Mouse (Mus musculus): ENCODE results near the gene Gm37240.
"Not testable (repeated sequence)": the region's sequence is repeated elsewhere in the genome, so short reads cannot be mapped to it uniquely, and the experiment has no call there.

Gm37240 gene

DNA sequence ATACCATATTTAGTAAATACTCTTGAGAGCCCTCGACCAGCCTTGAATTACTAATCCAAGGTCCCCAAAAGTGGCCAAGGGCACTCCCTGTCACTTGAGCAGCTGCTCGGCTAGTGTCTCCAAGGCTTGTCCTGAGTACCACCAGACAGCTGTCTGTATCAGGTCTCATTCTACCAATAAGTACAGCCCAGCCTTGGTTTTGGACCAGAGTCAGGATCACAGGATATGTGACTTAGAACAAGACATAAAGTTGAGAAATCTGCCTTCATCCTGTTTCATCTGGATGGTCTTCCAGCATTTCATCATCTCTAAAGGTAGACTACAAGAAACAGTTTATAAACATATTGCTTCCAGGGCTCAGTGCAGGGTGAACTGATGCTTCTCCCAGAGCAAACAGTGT, 253.6 kb downstream of the Gm37240 start:
- DNase-seq = no peak

DNA sequence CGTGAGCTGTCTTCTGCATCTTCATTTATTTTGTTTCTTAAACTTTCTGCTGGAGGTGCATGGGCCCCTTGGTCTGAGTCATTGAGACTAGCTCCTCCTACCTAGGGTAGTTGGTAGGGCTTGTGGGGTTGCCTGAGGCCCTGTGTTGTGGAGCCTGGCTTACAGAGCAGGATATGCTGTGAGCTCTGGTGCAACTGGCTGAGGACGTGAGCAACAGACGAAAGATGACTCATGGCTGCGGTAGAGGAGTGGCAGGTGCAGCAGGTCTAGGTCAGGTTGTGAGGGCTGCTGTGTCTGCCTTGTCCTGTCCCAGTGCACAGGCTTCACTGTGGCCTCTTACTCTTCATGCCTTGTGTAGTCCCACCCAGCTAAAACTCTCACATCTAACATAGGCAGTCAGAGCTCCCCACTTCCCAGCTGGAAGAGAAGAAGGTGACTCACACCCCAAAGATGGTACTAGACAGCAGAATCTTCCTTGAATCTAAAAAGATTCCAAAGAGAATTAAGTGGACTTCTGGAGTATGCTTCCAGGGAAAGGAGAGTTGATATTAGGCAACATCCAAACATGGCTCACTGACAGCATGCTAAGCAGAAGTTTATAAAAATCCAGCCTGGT, 257.3 kb downstream of the Gm37240 start:
- DNase-seq = no peak

GRCm38 (mm10) chr3:85619751-85620150, 267.6 kb downstream of the Gm37240 start:
- no peak for DNase-seq

DNA sequence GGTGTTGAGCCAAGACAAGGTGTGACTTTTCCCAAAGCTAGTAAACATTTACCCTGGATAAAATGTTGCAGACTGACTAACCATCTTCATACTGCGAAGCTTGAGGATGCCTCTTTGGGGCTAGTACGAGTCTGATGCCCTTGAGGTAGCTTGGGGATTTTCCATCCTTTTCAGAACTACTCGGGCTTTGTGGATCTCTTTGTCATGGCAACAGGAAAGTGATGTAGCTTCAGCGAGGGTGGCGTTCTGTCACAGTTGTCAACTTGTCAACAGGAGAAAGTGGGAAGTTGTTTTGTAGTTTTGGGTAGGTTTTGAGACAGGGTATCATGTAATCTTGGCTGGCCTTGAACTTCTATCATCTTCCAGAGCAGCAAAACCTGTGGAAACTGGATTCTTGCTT, 268.0 kb downstream of the Gm37240 start:
- no peak for DNase-seq

DNA sequence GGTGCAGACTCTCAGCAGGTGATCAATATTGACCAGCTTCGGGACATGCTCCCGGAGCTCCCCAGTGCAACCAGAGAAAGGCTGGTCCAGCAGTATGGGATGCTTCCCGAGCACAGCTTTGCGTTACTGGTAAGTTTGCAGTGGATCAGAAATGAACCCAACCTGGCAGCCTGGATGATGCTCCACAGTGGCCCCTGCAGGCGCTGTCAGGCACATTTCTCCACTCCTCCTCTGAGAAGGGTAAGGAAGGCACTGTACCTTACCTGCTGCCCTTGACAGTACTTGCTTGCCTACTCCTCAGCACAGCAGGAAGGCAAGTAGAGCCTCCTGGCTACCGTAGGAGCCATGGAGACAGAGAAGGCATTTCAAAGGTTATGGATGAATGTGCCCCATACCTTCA, 268.4 kb downstream of the Gm37240 start:
- no peak for DNase-seq

DNA sequence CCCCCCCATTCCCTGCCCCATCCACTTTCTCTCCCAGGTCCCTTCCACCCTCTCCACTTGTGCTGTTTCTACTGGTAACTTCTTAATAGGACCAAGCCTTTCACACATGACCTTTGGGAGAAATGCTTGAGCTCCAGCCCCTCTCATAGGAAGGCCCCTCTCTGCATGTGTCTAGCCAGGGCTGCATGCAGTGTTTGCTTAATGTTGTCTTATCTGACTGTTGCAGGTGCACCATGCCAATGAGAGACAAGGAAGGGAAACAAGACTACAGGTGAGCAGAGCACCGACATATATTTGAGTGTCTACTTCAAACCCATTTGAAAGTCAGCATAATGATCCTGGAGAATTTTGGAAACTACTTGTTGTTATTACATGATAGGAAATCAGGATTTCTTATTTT, 270.9 kb downstream of the Gm37240 start:
- DNase-seq = no peak

DNA sequence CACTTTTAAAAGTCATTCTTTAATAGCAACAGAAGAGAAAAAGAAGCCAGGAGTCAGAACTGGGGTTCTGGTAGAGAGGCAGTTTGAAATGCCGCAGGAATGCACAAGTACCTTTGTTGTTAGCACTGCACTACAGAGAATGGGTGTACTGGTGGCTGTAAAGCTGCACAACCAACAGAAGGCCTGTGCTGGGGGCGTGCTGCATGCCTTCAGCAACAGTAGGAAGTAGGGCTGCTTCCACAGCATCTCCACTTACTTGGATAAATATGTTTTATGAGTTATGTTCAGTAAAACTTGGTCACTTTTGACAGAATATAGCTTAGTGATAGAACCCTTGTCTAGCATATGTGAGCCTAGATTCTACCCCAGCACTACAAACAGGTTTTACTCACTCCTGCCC, 279.6 kb downstream of the Gm37240 start:
- no peak for DNase-seq

- DNase-seq = no peak
Observed at GRCm38 (mm10) chr3:85606912-85607311, 280.4 kb downstream of the Gm37240 start.

- no peak for DNase-seq
Observed at GRCm38 (mm10) chr3:85603811-85604210, 283.5 kb downstream of the Gm37240 start.

- DNase-seq = no peak
Observed at GRCm38 (mm10) chr3:85601841-85602305, 285.4 kb downstream of the Gm37240 start.

DNA sequence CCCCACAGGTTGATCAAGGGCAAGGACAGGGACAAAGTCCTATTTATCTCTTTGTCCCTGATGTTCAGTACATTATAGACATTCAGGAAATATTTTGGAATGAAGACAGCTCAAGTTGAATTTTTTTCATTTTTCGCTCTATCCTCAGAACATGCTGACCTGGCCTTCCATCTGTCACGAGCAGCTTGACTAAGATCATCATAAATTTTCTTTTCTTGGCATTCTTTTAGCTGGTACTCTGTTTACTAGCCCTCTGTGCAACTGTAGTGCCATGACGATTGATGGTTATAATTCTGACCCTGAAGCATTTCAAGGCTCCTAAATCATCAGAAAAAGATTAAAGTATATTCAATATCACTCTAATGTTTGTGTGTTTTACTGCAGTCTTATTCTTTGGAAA, 287.8 kb downstream of the Gm37240 start:
- no peak for DNase-seq

- no peak for DNase-seq
Observed at GRCm38 (mm10) chr3:85594452-85594851, 292.9 kb downstream of the Gm37240 start.

DNA sequence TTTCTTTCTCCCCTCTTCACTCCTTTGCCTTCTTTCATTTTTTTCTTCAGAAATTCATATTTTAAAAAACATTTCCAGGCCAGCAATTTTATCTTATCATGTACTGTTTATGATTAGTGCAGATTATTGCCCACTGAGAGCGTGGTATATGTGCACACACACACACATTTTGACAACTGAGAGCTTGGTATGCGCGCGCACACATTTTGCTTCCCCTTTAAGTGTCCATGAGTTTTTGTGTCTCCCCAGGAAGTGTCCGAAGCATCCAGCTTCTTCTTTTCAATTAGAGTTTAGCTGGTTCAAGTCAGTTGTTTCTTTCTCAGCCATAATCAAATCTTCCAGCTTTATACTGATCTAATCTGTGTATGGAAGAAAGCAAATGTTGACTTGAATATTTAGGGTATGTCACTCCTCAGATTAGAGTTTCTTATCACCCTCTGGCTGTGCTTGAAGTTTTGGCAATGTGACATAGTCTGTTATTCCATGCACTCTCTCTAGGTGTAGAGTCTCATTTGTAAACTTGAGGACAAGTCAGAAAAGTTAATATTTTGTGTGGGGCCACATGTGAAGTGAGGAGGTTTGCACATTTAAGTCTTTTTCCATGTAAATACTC, 294.6 kb downstream of the Gm37240 start:
- DNase-seq = no peak

DNA sequence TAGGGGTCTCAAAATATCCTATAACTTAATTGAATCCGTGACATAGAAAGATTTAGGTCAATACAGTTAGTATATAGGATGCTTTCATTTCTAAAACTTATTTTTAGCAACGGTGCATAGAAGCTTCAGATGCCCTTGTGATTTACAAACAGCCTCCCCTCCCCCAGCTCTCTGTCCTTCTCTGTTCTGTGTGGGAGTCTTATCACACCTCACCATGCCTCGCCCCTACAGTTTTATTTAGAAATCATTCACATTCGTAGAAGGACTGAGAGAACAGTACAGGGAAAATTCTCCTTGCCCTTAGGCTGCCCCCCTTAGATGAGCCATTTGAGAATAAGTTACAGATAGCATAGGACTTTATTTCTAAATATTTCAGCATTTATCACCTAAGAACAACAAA, 295.3 kb downstream of the Gm37240 start:
- no peak for DNase-seq

DNA sequence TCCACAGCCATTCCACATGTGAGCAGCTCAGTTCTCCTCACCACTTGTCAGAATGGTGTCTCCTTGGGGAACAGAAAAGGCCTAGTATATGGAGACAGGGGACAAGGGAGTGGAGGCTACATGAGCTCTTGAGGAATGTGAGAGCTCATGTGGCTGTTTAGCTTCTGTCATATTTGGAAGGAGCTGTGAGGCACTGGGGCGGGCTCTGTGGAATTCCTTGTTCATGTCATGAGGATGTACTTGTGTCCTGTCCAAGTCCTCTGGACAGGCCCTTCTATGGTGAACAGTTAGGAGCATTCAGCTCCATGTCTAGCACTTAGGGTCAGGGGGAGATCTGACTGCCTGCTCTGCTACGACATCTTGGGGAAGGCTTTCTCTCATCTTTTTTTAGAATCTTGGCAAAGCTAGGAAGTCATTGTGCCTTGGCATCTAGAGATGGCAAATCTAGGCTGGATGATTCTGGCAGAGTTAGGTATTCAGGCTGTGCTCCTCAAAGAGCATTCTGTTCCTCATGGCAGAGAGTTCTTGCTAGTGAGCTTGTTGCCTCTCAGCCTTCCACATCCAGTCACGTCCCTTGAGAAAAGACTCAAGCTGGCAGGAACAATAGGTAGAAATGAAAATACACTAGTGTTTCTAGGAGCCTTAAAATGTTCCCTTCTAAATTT, 297.1 kb downstream of the Gm37240 start:
- DNase-seq = no peak

GRCm38 (mm10) chr3:85588701-85589100, 298.6 kb downstream of the Gm37240 start:
- DNase-seq = no peak

GRCm38 (mm10) chr3:85584966-85585365, 302.4 kb downstream of the Gm37240 start:
- DNase-seq = no peak

DNA sequence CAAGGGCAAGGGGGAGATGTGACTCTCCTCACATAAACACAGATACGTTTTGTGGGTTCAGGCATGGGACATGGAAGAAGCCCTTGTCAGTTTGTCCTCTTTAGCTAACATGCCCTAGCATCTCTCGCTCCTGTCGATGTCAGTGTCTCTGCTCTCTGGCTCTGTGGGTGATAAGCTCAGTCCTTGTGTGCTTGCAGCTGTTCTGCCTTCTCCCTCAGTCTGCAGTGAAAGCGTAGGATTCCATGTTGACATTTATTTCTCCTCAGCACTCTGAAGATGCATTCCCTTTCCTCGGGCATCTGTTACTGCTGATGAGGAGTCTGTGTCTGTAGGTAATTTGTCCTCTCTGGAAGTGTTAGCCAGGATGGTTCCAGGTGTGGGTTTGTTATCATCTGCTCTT, 304.1 kb downstream of the Gm37240 start:
- no peak for DNase-seq

DNA sequence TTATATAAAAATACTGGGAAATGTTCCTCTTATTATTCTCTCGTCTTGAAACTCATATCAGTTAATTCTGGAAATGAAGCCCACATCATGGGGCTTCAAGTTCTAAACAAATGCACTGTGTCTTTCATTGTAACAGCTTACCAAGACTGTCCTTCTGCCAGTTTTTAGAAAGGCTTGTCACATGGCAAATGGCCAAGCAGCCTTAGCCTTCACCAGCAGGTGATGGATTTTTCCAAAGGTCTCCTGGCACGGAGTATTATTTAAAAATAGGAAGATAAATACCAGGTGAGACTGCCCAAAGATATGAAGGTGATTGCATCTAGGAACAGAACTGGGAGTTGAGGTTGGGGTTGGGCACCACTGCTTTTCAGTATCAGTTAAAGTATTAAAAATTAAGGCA, 304.6 kb downstream of the Gm37240 start:
- no peak for DNase-seq

DNA sequence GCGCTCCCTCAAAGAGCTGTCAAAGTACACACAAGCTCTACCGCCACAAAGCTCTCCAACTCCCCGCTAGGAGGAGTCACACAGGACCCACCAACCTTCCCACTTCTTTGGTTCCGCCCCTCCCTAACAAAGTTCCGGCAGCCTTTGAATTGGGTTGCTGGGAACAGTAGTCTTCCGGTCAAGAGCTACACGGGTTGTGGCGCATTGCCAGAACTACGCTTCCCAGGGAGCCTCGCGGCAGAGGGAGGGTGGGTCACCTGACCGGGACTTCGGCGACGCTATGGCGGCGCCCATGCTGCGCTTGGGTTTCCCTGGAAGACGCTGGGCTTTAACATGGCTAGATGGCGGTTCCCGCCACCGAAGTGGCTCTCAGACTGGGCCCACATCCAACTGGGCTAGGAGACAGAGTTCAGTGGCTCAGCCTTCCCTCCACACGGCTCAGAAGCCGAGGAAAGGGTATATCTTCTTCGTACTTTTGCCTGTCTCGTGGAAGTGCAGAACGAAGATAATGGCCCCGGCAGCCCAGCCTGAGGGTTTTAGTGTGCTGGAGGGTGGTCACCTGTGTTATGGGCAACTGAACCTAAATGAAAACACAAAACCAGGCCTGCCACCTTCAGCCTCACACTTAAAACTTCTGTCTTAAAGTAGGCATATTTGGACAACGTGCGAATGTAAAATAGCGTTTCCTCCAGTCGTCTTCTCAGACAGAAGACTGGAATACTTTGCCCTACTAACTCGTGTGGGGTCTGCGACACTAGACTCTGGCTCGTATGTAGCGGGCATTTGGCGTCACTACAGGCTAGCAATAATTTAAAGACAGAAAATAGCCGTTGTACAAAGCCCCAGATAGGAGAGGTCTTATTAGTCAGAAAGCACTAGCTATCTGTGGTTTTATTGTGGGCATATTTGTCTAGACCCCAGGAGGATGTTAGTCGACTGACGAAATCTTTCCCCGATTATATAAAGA, 313.2 kb downstream of the Gm37240 start, which contains the start of gene Gatb:
Gene Gatb, plus strand, starts transcription at position 256 of the 967 bp plus-strand sequence.
- DNase-seq = peak; percentile 92 to 96

GRCm38 (mm10) chr3:85573216-85573863, 314.0 kb downstream of the Gm37240 start:
- no peak for DNase-seq

DNA sequence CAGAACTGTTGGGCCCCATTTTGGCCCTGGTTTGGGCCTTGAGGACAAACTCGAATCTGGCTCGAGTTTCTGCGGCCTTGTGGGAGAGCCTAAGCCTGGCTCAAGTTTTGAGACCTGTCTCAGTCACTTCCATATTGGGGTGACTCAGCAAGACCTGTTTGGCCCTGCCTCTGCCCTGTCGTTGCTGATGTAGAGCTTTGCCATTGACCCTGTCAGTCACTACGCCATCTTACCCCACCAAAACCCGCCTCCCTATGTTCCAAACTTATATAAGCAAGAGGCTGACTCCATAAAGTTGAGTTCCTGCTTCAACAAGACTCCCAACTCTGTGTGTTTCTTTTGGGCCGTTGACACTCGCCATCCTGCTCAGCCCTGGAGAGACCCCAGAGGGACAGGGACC, 314.8 kb downstream of the Gm37240 start:
- DNase-seq = not testable (repeated sequence)

Data from thymus, postnatal 36 days (tissue).